Mouse (Mus musculus): ENCODE measurements around the gene Neurod1. TPM values are rescaled to one million over a fixed set of nuclear protein-coding genes. Genes with fewer than 3 reads are reported as not detected.

Gene Neurod1
- polyA plus RNA-seq, 1 experiment from 2014 or later: not detected

DNA sequence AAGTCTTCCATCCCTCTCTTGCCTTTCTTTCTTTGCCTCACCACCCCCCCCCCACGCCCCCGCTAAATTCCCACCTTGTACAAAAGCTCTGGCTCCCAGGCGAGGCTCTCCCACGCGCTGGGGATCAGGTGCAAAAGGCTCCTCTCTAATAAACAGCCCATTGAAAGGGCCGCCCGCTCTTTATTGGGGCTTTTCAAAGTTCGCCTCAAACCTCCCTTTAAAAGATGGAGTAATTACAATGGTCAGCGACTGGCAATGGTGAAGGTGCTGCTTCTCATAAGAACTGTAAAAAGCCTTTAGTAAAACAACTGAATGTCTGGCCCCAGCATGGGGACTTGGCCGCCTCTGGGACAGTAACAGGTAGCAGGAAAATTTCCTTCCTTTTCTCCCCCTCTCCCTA, 905 bp downstream of the Neurod1 start:
- no peak overlapping the region for H3K4me3 ChIP-seq
- H3K27ac ChIP-seq: no peak overlapping the region
- H3K36me3 ChIP-seq: no peaks in the 10 kb centered on the region
- peaks cover 8% of the 10 kb centered on the region; the same call in 1 of the 2 replicates for H3K4me1 ChIP-seq
- 4% methylated on average over 10 of the region's 10 CpGs for WGBS
- no peak overlapping the region for H3K9ac ChIP-seq
- no peak for ATAC-seq (ENCODE audit: borderline replicate concordance, extremely low read depth, low FRiP score, low TSS enrichment)
- no peaks in the 10 kb centered on the region for H3K9me3 ChIP-seq
- no peak overlapping the region for H3K4me2 ChIP-seq
- H3K27me3 ChIP-seq: peaks cover 74% of the 10 kb centered on the region

- Histone ChIP-seq H3K27ac (no peak overlapping the region), H3K4me1 (peaks cover 8% of the 10 kb centered on the region; the same call in 1 of the 2 replicates), H3K9me3 (no peaks in the 10 kb centered on the region), H3K4me2 (no peak overlapping the region), H3K9ac (no peak overlapping the region), H3K36me3 (no peaks in the 10 kb centered on the region), H3K4me3 (no peak overlapping the region), H3K27me3 (peaks cover 67% of the 10 kb centered on the region)
- WGBS: 21% methylated on average over 15 of the region's 15 CpGs
- no peak for ATAC-seq (ENCODE audit: borderline replicate concordance, extremely low read depth, low FRiP score, low TSS enrichment)
Observed at GRCm38 (mm10) chr2:79454786-79455446, 1.6 kb downstream of the Neurod1 start.

GRCm38 (mm10) chr2:79453901-79454781, 2.4 kb downstream of the Neurod1 start:
- H3K27me3 ChIP-seq: peaks cover 59% of the 10 kb centered on the region
- no peaks in the 10 kb centered on the region for H3K9me3 ChIP-seq
- peak; percentile 85; the same call in 1 of the 2 replicates for ATAC-seq (ENCODE audit: borderline replicate concordance, extremely low read depth, low FRiP score, low TSS enrichment)
- H3K36me3 ChIP-seq: no peaks in the 10 kb centered on the region
- no peak overlapping the region for H3K27ac ChIP-seq
- peak overlapping the region; percentile 63 for H3K4me2 ChIP-seq
- H3K4me3 ChIP-seq: peak overlapping the region; percentile 34
- H3K9ac ChIP-seq: no peak overlapping the region
- 2% methylated on average over 55 of the region's 55 CpGs for WGBS
- H3K4me1 ChIP-seq: peaks cover 8% of the 10 kb centered on the region; the same call in 1 of the 2 replicates

DNA sequence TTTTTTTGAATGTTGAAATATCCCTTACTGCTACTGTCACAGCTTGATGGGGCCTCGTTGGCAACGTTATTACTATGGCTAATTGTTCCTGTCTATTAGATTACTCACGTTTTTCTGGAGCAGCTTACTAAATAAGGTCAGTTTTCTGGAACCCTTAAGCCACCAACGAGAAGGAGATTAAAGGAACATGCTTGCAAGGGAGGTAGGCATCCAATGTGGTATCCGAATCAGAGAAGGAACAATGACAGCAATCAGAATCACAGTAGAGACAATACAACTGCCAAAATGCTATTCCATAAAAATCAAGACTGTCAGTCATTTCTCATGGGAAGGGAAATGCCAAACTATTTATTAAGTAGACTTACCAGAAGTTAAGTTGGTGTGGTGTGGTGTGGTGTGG, 5.1 kb downstream of the Neurod1 start:
- peaks cover 32% of the 10 kb centered on the region for H3K27me3 ChIP-seq
- H3K4me3 ChIP-seq: no peak overlapping the region
- H3K9me3 ChIP-seq: no peaks in the 10 kb centered on the region
- H3K4me1 ChIP-seq: peaks cover 5% of the 10 kb centered on the region; the same call in 1 of the 2 replicates
- no peak overlapping the region for H3K27ac ChIP-seq
- H3K4me2 ChIP-seq: no peak overlapping the region
- no peak overlapping the region for H3K9ac ChIP-seq
- no peak for ATAC-seq (ENCODE audit: borderline replicate concordance, extremely low read depth, low FRiP score, low TSS enrichment)
- WGBS: 50% methylated on average over 5 of the region's 5 CpGs
- H3K36me3 ChIP-seq: no peaks in the 10 kb centered on the region

DNA sequence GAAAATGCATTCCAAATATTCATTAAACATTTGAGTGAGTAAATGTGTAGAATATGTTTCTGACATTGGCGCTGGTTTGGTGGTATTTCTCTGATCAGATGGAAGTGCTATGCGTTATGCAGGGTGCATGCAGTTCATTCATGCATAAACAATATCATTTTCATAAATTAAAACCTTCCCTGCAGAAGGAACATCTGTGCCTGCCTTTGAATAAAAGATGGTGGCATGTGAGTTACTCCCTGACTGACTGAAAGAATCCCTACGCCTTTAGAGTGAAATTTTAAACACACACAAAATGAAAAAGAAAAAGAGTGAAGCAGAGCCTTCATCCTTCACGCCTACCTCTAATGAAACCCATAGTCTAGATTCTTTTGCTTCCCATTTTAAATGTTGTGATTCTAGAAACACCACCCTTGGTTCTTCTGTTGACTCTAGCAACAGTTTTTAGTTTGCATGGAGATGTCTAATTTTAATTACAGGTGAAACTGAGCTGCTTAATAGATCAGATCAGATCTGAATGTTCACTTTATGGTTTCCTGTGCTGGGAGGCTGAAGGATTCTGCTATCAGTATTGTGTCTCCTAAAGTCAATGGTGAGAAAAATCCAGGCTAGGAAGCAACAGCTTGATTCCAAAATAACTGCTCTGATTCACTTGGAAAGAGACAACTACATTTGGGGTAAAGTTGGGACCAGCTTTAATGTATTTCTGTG, 5.7 kb downstream of the Neurod1 start:
- Histone ChIP-seq H3K27me3 (peaks cover 26% of the 10 kb centered on the region), H3K4me1 (peaks cover 4% of the 10 kb centered on the region; the same call in 1 of the 2 replicates), H3K4me3 (no peak overlapping the region), H3K27ac (no peak overlapping the region), H3K36me3 (no peaks in the 10 kb centered on the region), H3K9me3 (no peaks in the 10 kb centered on the region), H3K9ac (no peak overlapping the region), H3K4me2 (no peak overlapping the region)
- ATAC-seq (ENCODE audit: borderline replicate concordance, extremely low read depth, low FRiP score, low TSS enrichment): no peak
- 71% methylated on average over 4 of the region's 4 CpGs for WGBS

DNA sequence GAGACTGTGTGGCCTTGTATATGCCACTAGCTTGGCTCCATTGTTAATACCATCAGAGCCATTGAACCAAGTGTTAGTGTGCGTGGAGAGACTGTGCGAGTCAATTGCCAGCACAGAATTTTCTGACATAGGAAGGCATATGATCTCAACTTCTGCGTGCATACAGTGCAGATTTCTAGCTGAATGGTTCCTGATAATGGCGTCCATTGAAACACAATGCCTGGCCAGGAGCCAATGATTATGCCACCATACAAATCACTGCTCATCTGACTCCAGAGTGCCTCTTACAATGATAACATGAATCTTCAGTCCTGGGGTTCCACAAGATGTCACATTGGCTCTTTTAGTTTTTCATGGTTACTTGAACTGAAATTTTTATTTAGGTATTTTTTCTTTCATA, 7.2 kb downstream of the Neurod1 start:
- Histone ChIP-seq H3K9me3 (no peaks in the 10 kb centered on the region), H3K4me1 (peaks cover 4% of the 10 kb centered on the region; the same call in 1 of the 2 replicates), H3K9ac (no peak overlapping the region), H3K4me3 (no peak overlapping the region), H3K36me3 (no peaks in the 10 kb centered on the region), H3K27ac (no peak overlapping the region), H3K27me3 (peaks cover 11% of the 10 kb centered on the region), H3K4me2 (no peak overlapping the region)
- ATAC-seq (ENCODE audit: borderline replicate concordance, extremely low read depth, low FRiP score, low TSS enrichment): no peak
- WGBS: 72% methylated on average over 4 of the region's 4 CpGs

DNA sequence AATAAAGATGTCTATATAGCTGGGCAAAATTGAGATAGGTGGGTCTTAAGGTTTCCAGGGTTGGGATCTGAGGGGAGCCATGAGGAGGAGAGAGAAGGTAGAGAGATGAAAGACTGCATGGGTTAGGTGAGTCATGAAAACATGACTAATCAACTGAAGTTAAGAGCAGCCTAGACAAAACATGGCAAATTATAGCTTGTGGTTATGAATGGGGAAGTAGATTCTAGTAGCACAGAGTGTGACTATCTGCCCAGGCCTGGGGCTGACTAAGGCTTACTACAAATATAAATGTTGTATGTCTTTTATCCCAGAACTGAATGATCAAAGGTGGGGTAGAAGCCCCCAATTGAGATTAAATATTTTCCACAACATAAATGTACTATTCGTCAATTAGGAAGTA, 9.4 kb downstream of the Neurod1 start:
- Histone ChIP-seq H3K4me1 (no peaks in the 10 kb centered on the region), H3K27me3 (peaks cover 4% of the 10 kb centered on the region; the same call in 1 of the 2 replicates), H3K9me3 (no peaks in the 10 kb centered on the region), H3K4me2 (no peak overlapping the region), H3K27ac (no peak overlapping the region), H3K4me3 (no peak overlapping the region), H3K9ac (no peak overlapping the region), H3K36me3 (no peaks in the 10 kb centered on the region)
- no peak for ATAC-seq (ENCODE audit: borderline replicate concordance, extremely low read depth, low FRiP score, low TSS enrichment)
- 61% methylated on average over 1 of the region's 1 CpGs for WGBS

GRCm38 (mm10) chr2:79443861-79444620, 12.5 kb downstream of the Neurod1 start:
- Histone ChIP-seq H3K9me3 (no peaks in the 10 kb centered on the region), H3K27ac (no peak overlapping the region), H3K4me3 (no peak overlapping the region), H3K9ac (no peak overlapping the region), H3K4me1 (no peaks in the 10 kb centered on the region), H3K4me2 (no peak overlapping the region), H3K36me3 (no peaks in the 10 kb centered on the region), H3K27me3 (no peaks in the 10 kb centered on the region)
- WGBS: 89% methylated on average over 3 of the region's 3 CpGs
- no peak for ATAC-seq (ENCODE audit: borderline replicate concordance, extremely low read depth, low FRiP score, low TSS enrichment)

DNA sequence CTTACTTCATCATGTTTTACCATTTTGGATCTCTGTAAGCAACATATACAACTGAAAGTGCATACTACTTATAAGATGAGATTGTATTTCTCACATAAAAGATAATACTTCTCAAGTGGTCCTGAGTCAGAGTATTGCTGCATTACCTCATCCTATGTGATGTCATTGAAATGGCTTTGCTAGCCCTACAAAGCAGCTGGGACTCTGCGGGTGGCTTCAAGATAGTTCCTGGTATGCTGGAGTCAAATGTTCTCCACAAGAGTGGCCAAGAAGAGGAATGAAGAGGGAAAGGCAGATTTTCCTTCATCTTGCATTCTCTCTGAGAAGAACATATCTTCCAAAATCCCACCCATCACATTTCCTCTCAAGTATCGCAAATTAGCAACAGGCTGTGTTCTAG, 13.2 kb downstream of the Neurod1 start:
- no peaks in the 10 kb centered on the region for H3K9me3 ChIP-seq
- no peak overlapping the region for H3K4me2 ChIP-seq
- no peaks in the 10 kb centered on the region for H3K27me3 ChIP-seq
- WGBS: 93% methylated on average over 2 of the region's 2 CpGs
- no peak overlapping the region for H3K4me3 ChIP-seq
- no peaks in the 10 kb centered on the region for H3K4me1 ChIP-seq
- ATAC-seq (ENCODE audit: borderline replicate concordance, extremely low read depth, low FRiP score, low TSS enrichment): no peak
- no peak overlapping the region for H3K9ac ChIP-seq
- H3K36me3 ChIP-seq: no peaks in the 10 kb centered on the region
- no peak overlapping the region for H3K27ac ChIP-seq

DNA sequence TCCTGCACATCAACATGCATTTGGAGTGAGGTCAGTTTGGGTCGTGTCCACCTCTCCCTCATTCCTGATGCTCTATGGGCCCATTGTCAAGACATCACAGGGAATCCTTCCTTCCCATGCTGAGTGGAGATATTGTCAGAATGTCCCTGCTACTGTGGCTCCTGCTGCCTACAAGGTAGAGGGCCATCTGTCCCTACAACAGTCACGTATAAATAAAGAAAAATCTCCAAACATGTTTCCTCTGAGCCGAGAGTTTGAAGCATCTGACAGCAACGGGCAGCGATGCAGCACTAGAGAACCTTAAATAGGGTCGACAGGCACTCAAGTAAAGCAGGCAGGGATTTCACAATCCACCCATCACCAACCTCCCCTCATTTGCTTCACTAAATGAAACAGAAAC, 13.6 kb downstream of the Neurod1 start:
- WGBS: 70% methylated on average over 6 of the region's 6 CpGs
- H3K27me3 ChIP-seq: no peaks in the 10 kb centered on the region
- no peaks in the 10 kb centered on the region for H3K36me3 ChIP-seq
- no peak overlapping the region for H3K9ac ChIP-seq
- no peak overlapping the region for H3K4me3 ChIP-seq
- ATAC-seq (ENCODE audit: borderline replicate concordance, extremely low read depth, low FRiP score, low TSS enrichment): no peak
- H3K27ac ChIP-seq: no peak overlapping the region
- no peaks in the 10 kb centered on the region for H3K4me1 ChIP-seq
- no peak overlapping the region for H3K4me2 ChIP-seq
- H3K9me3 ChIP-seq: no peaks in the 10 kb centered on the region

DNA sequence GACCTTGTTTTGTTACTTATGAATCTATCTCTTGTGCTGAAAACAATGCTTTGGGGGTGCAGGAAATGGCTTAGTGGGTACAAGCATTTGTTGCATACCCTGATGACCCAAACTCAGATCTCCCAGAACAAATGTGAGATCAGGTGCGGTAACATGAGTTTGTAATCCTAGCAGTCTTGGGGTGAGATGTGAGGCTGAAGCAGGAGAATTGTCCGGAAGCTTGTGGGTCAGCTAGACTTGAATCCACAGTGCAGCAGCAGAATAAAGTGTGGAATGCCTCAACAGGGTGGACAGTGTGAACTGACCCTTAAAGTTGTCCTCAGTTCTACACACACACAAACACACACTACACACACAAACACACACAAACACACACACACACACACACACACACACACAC, 14.3 kb downstream of the Neurod1 start:
- Histone ChIP-seq H3K9ac (no peak overlapping the region), H3K27me3 (no peaks in the 10 kb centered on the region), H3K4me1 (no peaks in the 10 kb centered on the region), H3K27ac (no peak overlapping the region), H3K4me2 (no peak overlapping the region), H3K4me3 (no peak overlapping the region), H3K9me3 (no peaks in the 10 kb centered on the region), H3K36me3 (no peaks in the 10 kb centered on the region)
- WGBS: 93% methylated on average over 2 of the region's 2 CpGs
- ATAC-seq (ENCODE audit: borderline replicate concordance, extremely low read depth, low FRiP score, low TSS enrichment): no peak
